Mouse (Mus musculus) forebrain, embryonic 15.5 days (tissue): ENCODE results near the gene 3110040M04Rik. TPM values are rescaled to one million over a fixed set of nuclear protein-coding genes. Genes with fewer than 3 reads are reported as not detected.
A peak's percentile ranks its signal among the peaks of the same experiment; 100 is the strongest.
"Not testable (repeated sequence)": the region's sequence is repeated elsewhere in the genome, so short reads cannot be mapped to it uniquely, and the experiment has no call there.

ENCODE experiments used
- ATAC-seq: fragments of 200-750 bp; cut with Nextera tagmentation; replicated peaks from 2 replicates; pipeline ENCODE4 v1.8.0; 2017; ENCODE audit warnings: mild to moderate bottlenecking, moderate TSS enrichment, moderate library complexity
- H3K27ac ChIP-seq: fragments of 300-500 bp; sonication (generic); replicated peaks from 2 replicates; pipeline ENCODE4 v1.5.1; 2015; ENCODE audit warnings: mild to moderate bottlenecking, inconsistent platforms
- H3K27me3 ChIP-seq: fragments of 300-500 bp; sonication (generic); 2 replicates; pipeline ENCODE4 v1.6.1; 2015; ENCODE audit warnings: inconsistent platforms
- H3K36me3 ChIP-seq: fragments of 300-500 bp; sonication (generic); 2 replicates; pipeline ENCODE4 v1.6.1; 2015; ENCODE audit warnings: mild to moderate bottlenecking, inconsistent platforms
- H3K4me1 ChIP-seq: fragments of 300-500 bp; sonication (generic); 2 replicates; pipeline ENCODE4 v1.6.1; 2015; ENCODE audit warnings: inconsistent platforms
- H3K4me2 ChIP-seq: fragments of 300-500 bp; sonication (generic); replicated peaks from 2 replicates; pipeline ENCODE4 v1.6.1; 2015; ENCODE audit warnings: mild to moderate bottlenecking, inconsistent platforms
- H3K4me3 ChIP-seq: fragments of 300-500 bp; sonication (generic); 2 replicates; pipeline ENCODE4 v1.5.1; 2015; ENCODE audit warnings: mild to moderate bottlenecking, inconsistent platforms
- H3K9ac ChIP-seq: fragments of 300-500 bp; sonication (generic); replicated peaks from 2 replicates; pipeline ENCODE4 v1.6.1; 2015; ENCODE audit warnings: mild to moderate bottlenecking, inconsistent platforms
- H3K9me3 ChIP-seq: fragments of 300-500 bp; sonication (generic); 2 replicates; pipeline ENCODE4 v1.6.1; 2016; ENCODE audit warnings: inconsistent platforms
- WGBS: fragments of 180-500 bp; shearing (Covaris S2); methylation state at CpG from one replicate; pipeline ENCODE4 v1.1.7; 2015; ENCODE audit warnings: mixed read lengths; 5-methylcytosine and 5-hydroxymethylcytosine counted together
- polyA plus RNA-seq: library from polyadenylated mRNA; unstranded; fragments of >200 nt; fragmentation: Nextera tagmentation; extraction: Ambion mirVana; gene quantifications from 2 replicates; pipeline ENCODE4 v1.2.1, GENCODE M21; 2015

The 3110040M04Rik gene
- not detected in 2 replicates for polyA plus RNA-seq

GRCm38 (mm10) chr1:151203818-151204217 lies at the start of gene 3110040M04Rik:
TSS of gene 3110040M04Rik (plus strand) at chr1:151204121.
- H3K4me1 ChIP-seq, H3K27ac ChIP-seq, H3K4me3 ChIP-seq, H3K36me3 ChIP-seq, ATAC-seq, H3K9me3 ChIP-seq, H3K4me2 ChIP-seq, H3K27me3 ChIP-seq, H3K9ac ChIP-seq: not testable (repeated sequence)
- WGBS: no CpG with 5 or more reads among the region's 6 CpGs

DNA sequence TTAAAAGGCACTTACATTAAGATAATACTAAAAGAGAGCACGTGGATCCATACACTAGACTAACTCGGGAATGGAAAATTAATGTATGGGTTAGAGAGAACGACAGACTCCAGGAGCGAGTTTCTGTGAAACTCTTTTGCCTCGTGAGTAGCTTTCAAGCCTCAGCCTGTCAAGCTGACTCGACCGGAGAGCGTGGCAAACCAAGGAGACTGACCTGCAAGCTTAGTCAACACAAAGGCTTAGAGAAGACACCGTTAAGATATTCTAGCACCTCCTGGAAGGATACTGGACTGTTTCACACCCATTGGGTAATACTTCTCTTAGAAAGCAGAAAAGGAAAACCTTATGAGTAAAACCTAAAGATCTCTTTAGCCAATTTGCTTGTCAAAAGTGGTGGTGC lies 49.8 kb upstream of the 3110040M04Rik start:
- H3K9ac ChIP-seq, H3K4me2 ChIP-seq, H3K36me3 ChIP-seq, H3K27ac ChIP-seq, ATAC-seq, H3K4me3 ChIP-seq, H3K9me3 ChIP-seq, H3K27me3 ChIP-seq: not testable (repeated sequence)
- H3K4me1 ChIP-seq: peaks cover 21% of the 10 kb centered on the region
- WGBS: 94% methylated on average over 9 of the region's 9 CpGs

DNA sequence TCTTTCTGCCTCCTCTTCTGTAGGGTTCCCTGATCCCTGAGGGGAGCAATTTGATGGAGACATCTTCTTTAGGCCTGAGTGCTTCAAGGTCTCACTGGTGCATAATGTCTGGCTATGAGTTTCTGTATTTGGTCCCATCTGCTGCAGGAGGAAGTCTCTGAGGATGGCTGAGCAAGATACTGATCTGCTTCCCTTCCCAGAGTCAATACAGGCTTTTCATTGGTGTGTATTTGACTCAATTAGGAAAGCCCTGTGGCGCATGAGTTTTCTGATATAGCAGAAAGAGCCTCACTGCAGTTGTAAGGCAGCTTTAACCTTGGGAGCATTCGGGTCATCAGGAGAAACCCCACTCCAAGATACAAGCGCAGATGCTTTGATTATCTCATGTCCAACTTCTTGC lies 47.8 kb upstream of the 3110040M04Rik start:
- H3K27ac ChIP-seq: no peak overlapping the region
- no peak overlapping the region for H3K4me2 ChIP-seq
- no peak overlapping the region for H3K4me3 ChIP-seq
- H3K9ac ChIP-seq: no peak overlapping the region
- no peak for ATAC-seq
- no peaks in the 10 kb centered on the region for H3K27me3 ChIP-seq
- no peaks in the 10 kb centered on the region for H3K36me3 ChIP-seq
- no peaks in the 10 kb centered on the region for H3K9me3 ChIP-seq
- peaks cover 21% of the 10 kb centered on the region for H3K4me1 ChIP-seq
- WGBS: 94% methylated on average over 3 of the region's 3 CpGs

GRCm38 (mm10) chr1:151156777-151157632 lies 46.9 kb upstream of the 3110040M04Rik start:
- Histone ChIP-seq H3K4me2 (no peak overlapping the region), H3K4me1 (peaks cover 26% of the 10 kb centered on the region), H3K4me3 (no peak overlapping the region), H3K27me3 (no peaks in the 10 kb centered on the region), H3K36me3 (no peaks in the 10 kb centered on the region), H3K9ac (no peak overlapping the region), H3K9me3 (no peaks in the 10 kb centered on the region), H3K27ac (0 out of 2 replicates have a peak overlapping the region, but pooled peaks have one; percentile 35)
- ATAC-seq: no peak
- 65% methylated on average over 7 of the region's 7 CpGs for WGBS

DNA sequence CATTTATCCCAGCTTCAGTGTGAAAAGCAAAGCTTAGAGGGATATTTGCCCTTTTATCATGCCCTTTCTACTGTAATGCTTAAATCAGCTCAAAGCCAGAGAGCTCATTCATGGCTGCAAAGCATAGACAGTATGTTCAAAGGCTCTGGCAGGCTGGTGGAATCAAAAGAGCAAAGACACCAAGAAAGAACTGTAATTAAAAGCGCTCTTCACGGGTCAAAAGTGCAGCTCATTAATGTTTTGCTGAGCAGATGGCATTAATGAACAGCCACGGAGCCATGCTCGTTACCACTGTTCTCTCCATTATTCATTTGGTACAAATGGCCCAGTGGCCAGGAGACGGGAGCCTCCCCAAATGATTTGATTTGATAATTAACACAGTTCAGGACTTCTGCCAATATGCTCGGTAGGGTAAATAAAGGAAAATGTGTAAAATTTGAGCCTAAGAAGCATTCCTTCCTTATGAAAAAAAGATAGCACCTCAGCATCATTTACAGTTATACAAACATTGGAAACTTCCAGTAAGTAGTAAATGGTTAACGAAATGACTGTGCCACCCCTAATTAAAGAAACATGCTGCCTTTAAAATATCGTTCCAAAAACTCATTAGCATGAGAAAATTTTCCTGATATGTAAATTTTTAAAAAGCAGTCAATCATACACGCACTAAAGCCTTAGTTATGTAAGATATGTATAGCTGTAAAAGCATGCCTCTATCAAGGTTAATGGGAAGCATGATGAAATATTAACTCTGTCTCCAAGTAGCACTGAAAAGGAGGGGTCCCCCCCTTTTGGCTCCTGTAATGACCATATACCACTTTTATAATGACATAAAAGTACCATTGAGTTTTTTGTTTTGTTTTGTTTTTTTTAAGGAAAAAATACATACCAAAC lies 45.7 kb upstream of the 3110040M04Rik start:
- WGBS: 8% methylated on average over 9 of the region's 9 CpGs
- Histone ChIP-seq H3K4me2 (no peak overlapping the region), H3K4me3 (no peak overlapping the region), H3K9ac (no peak overlapping the region), H3K9me3 (no peaks in the 10 kb centered on the region), H3K27me3 (no peaks in the 10 kb centered on the region), H3K27ac (peak overlapping the region; percentile 35; the same call in 1 of the 2 replicates), H3K4me1 (peaks cover 30% of the 10 kb centered on the region), H3K36me3 (no peaks in the 10 kb centered on the region)
- peak; percentile 90 for ATAC-seq

GRCm38 (mm10) chr1:151158857-151159510 lies 44.9 kb upstream of the 3110040M04Rik start:
- no peaks in the 10 kb centered on the region for H3K27me3 ChIP-seq
- no peak overlapping the region for H3K4me2 ChIP-seq
- no peak for ATAC-seq
- H3K27ac ChIP-seq: no peak overlapping the region
- H3K4me1 ChIP-seq: peaks cover 30% of the 10 kb centered on the region
- no peaks in the 10 kb centered on the region for H3K9me3 ChIP-seq
- no peak overlapping the region for H3K4me3 ChIP-seq
- no peaks in the 10 kb centered on the region for H3K36me3 ChIP-seq
- 82% methylated on average over 2 of the region's 2 CpGs for WGBS
- H3K9ac ChIP-seq: no peak overlapping the region

- Histone ChIP-seq H3K9ac (no peak overlapping the region), H3K27me3 (no peaks in the 10 kb centered on the region), H3K27ac (no peak overlapping the region), H3K9me3 (no peaks in the 10 kb centered on the region), H3K4me2 (no peak overlapping the region), H3K36me3 (no peaks in the 10 kb centered on the region), H3K4me3 (no peak overlapping the region), H3K4me1 (peaks cover 25% of the 10 kb centered on the region)
- no peak for ATAC-seq
- 13% methylated on average over 8 of the region's 8 CpGs for WGBS
These were observed 37.9 kb upstream of the 3110040M04Rik start for GRCm38 (mm10) chr1:151166031-151166430.

DNA sequence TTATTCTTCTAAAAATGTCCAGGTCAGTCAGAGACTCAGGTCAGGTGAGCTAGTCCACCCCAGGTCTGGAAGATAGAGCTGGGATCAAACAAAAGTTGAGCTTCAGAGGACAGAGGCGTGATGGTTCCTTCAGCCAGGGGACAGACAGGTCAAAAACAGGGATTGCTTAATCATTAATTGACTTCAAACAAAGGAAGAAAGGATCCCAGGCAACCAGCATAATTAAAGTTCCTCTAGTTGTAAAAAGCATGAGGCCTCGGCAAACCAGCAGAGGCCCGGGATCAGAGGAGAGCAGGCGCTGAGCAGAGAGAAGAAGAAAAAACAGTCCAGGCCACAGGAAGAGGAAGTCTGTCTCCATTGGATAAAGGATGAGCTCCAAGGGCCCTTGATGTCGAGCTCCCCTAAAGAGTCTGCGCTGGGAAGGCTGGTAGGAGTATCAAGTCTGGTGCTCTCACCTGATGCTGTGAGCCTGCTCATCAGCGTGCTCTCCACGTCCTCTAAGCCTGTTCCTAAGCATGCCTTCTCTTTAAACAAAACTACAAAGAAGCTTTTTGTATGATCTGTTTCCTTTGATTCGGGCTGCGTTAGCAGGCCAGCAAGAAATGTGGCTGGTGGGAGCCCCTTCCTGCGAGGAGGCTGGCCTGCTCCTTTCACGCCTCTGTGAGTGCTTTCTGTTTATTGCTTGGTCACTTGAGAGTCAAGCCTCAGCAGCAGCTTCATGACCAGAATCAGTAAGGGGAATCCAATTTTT lies 36.4 kb upstream of the 3110040M04Rik start:
- peak; percentile 80 for ATAC-seq
- H3K9ac ChIP-seq: no peak overlapping the region
- 8% methylated on average over 12 of the region's 12 CpGs for WGBS
- H3K36me3 ChIP-seq: no peaks in the 10 kb centered on the region
- H3K4me3 ChIP-seq: no peak overlapping the region
- H3K27ac ChIP-seq: peak overlapping the region; percentile 3; the same call in 1 of the 2 replicates
- H3K27me3 ChIP-seq: no peaks in the 10 kb centered on the region
- H3K4me1 ChIP-seq: peaks cover 22% of the 10 kb centered on the region
- H3K4me2 ChIP-seq: no peak overlapping the region
- H3K9me3 ChIP-seq: no peaks in the 10 kb centered on the region

DNA sequence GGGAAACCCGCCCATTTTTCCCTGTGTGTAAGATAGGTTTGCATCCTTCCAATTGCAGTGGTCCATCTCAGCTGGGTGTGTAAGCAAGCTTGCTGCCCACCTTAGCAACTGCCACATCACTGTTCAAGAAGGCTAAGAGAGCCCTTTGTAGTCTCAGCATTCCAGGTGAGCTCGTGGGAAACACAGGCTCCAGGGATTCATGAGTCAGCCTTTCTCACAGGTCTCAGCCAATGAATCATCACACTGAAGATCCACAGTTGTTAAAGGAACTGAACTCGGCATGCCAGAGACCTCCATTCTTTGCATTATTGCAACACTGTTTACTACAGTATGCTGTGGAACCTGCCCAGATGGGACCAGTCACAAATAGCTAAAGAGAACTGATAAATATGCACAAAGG lies 35.3 kb upstream of the 3110040M04Rik start:
- no peak overlapping the region for H3K4me2 ChIP-seq
- no peaks in the 10 kb centered on the region for H3K36me3 ChIP-seq
- H3K4me3 ChIP-seq: no peak overlapping the region
- no peak for ATAC-seq
- H3K9ac ChIP-seq: no peak overlapping the region
- peaks cover 22% of the 10 kb centered on the region for H3K4me1 ChIP-seq
- H3K9me3 ChIP-seq: no peaks in the 10 kb centered on the region
- WGBS: 55% methylated on average over 3 of the region's 3 CpGs
- no peaks in the 10 kb centered on the region for H3K27me3 ChIP-seq
- H3K27ac ChIP-seq: no peak overlapping the region

DNA sequence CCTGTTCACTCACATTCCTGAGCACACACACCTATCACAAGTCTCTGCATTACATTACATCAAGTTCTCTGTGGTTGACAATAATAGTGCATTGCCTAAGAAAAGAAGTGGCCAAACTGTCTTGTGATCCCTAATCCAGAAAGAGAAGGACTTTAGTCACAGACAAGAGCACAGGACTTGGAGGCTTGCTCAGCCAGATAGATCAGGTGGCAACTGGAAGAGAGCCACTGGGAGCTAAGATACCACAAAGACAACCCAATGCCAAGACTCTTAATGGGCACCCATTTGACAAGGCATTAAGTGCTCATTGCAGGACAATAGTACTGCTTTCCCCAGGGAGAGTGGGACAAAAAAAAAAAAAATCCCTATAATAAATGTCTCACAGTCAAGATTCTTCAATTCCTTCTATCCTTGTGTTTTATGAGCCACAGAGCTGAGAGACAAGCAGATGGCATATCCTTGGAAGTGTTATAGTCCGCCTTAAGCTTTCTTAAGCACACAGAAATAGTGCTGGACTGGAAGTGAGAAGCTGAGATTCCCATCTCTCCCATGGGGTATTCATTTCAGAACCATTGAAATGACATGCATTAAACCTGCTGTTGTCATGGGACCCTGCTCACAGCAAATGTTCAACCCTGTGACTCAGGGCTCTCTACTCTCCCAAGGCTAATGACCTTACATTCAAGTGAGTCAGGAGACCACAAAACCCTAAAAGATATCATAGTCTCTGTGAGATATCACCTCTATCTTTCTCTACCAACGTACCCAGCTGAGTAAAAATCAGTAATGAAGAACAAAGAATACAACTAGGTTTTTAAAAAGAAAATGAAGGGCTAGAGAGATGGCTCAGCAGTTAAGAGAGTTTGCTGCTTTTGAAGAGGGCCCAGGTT lies 32.1 kb upstream of the 3110040M04Rik start:
- WGBS: 74% methylated on average over 2 of the region's 2 CpGs
- peak; percentile 38 for ATAC-seq
- H3K4me3 ChIP-seq: no peak overlapping the region
- no peak overlapping the region for H3K4me2 ChIP-seq
- 0 out of 2 replicates have a peak overlapping the region, but pooled peaks have one; percentile 23 for H3K27ac ChIP-seq
- H3K9me3 ChIP-seq: no peaks in the 10 kb centered on the region
- no peaks in the 10 kb centered on the region for H3K27me3 ChIP-seq
- H3K36me3 ChIP-seq: no peaks in the 10 kb centered on the region
- H3K9ac ChIP-seq: no peak overlapping the region
- H3K4me1 ChIP-seq: peaks cover 17% of the 10 kb centered on the region
